Mouse (Mus musculus) right cerebral cortex, postnatal 14 days (tissue): ENCODE data around the gene Gast.

Source experiments
- DNase-seq: peaks from one replicate; pipeline ENCODE4 v3.0.0; 2022

The Gast gene

DNA sequence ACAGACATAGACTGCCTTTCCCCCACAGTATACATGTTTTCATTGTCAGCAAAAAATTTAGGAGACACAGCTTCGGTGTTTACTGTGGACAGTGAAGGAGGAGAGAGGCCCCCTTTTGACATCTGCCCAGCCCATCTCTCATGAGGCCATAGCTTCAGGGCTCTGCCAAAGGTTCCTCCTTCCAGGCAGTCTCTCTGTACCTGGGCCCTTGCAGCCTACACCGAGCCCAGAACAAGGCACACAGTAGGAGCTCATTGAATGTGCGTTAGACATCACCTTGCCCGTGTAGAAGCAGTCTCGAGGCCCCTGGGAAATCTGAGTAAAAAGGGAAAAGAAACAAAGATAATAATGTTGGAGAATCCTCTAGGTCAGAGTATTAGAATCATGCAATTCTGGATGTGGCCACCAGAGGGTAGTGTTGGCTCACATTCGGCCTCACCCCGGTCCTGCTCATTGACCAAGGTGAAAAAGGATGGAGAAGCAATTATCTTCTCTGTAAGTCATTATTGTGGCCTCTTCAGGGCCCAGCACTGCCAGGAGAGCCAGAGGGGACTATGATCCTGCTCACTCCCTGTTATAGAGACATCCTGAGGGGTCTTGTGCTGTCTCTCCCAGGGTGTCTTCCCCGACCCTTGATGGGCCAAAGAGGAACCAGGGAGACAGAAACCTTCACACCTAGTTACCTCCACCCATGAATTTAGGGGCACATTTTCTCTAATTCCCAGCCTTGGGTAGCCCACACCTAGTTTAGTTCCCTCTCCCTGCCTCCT lies 28.2 kb downstream of the Gast start:
- DNase-seq = peak; percentile 68

- DNase-seq = peak; percentile 59
Measured at GRCm38 (mm10) chr11:100362979-100363562, 28.9 kb downstream of the Gast start.

- no peak for DNase-seq
Measured at GRCm38 (mm10) chr11:100369145-100369544, 34.9 kb downstream of the Gast start.

GRCm38 (mm10) chr11:100369822-100370221 lies 35.6 kb downstream of the Gast start:
- DNase-seq = no peak

GRCm38 (mm10) chr11:100371981-100372558 lies 37.9 kb downstream of the Gast start:
- no peak for DNase-seq

DNA sequence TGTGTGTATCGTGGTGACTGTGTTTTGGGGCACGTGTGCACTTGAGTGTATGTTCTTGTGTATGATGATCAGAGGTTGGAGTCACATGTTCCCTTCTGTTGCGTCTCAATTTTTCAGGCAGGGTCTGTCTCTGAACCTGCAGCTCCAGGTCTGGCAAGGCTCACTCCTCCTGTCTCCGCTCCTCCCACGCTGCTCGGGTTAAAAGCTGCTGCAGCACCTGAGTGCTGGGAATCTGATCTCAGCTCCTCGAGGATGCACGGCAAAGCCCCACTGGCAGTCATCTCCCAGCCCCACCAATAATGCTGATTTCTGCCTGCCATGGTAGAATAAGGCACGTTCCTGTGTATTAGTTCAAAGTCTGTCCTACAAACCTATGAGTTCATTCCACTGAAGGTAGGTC lies 40.9 kb downstream of the Gast start:
- no peak for DNase-seq

GRCm38 (mm10) chr11:100376005-100376404 lies 41.8 kb downstream of the Gast start:
- DNase-seq = no peak

GRCm38 (mm10) chr11:100376746-100377389 lies 42.7 kb downstream of the Gast start:
- DNase-seq = no peak

DNA sequence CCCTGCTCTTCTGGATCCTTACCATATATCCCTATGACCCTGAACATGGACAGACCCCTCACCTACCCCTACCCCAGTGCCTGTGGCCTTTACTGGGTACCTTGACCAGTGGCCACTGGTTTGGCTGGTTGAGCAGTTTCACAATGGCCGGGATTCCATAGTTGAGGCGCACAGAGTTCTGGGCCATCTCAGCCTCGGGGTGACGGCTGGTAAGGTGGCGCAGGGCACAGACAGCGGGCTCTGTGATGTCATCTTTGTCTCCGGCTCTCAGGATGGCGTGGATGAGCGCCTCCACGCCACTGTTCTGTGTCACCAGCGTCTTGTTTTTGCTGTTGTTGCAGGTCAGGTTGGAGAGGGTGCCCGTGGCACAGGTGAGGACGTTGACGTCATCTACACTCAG lies 43.8 kb downstream of the Gast start:
- no peak for DNase-seq

DNA sequence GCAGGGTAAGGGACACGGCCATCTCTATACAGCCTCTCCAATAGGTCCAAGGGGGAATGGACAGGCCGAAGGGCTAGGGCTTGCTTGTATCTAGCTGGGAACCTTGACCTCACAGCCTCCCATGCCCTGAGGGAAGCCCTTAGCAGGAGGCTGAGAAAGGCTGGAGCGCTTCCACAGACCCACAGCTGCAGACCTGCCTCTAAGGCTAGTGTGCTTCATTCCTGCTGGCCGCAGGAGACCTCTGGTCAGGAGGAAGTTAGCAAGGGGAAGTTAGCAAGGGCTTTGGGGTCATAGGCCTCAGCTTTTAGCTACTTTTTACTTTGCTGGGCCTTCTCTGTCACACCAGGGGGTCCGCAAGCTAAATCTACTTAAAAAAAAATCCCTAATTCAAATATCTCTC lies 44.2 kb downstream of the Gast start:
- no peak for DNase-seq

DNA sequence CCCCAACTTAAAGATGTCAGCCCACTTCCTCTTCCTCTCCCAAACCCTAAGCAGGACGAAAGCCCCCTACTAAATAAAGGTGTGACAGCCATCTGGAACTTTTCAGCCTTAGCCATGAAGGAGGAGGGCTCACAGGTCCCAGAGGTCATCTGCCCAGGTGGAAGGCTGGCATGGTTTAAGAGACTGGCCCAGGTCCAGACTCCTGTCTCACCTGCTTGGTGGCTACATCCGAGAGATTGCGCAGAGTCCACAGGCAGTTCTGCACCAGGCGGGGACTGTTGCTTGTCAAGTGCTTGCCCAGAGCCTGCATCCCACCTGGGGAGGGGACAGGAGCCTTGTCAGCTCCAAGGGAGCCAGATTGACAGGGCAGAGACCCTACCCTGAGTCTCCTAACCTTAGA lies 45.1 kb downstream of the Gast start:
- no peak for DNase-seq

GRCm38 (mm10) chr11:100382682-100383081 lies 48.5 kb downstream of the Gast start:
- DNase-seq = no peak

GRCm38 (mm10) chr11:100385016-100385415 lies 50.8 kb downstream of the Gast start:
- DNase-seq = no peak

- DNase-seq = no peak
Measured at GRCm38 (mm10) chr11:100386586-100386985, 52.4 kb downstream of the Gast start.
